Mouse (Mus musculus) kidney, embryonic 16.5 days (tissue): ENCODE results near the gene Mttp. TPM values are rescaled to one million over a fixed set of nuclear protein-coding genes. Genes with fewer than 3 reads are reported as not detected.
A peak's percentile ranks its signal among the peaks of the same experiment; 100 is the strongest.

ENCODE experiments used
- ATAC-seq: fragments of 200-750 bp; cut with Nextera tagmentation; 2 replicates; pipeline ENCODE4 v1.8.0; 2017; ENCODE audit warnings: moderate TSS enrichment; ENCODE audit not compliant: low FRiP score, low TSS enrichment
- H3K27ac ChIP-seq: fragments of 300-500 bp; sonication (generic); 2 replicates; pipeline ENCODE4 v1.5.1; 2014; ENCODE audit warnings: low read length
- H3K27me3 ChIP-seq: fragments of 300-500 bp; sonication (generic); 2 replicates; pipeline ENCODE4 v1.6.1; 2014; ENCODE audit warnings: low read length, control low read depth, mixed read lengths; ENCODE audit not compliant: insufficient read depth
- H3K36me3 ChIP-seq: fragments of 300-500 bp; sonication (generic); 2 replicates; pipeline ENCODE4 v1.6.1; 2014; ENCODE audit warnings: low read length, control low read depth, mixed read lengths; ENCODE audit not compliant: insufficient read depth
- H3K4me1 ChIP-seq: fragments of 300-500 bp; sonication (generic); 2 replicates; pipeline ENCODE4 v1.6.1; 2014; ENCODE audit warnings: low read length, control low read depth, mixed read lengths; ENCODE audit not compliant: insufficient read depth
- H3K4me2 ChIP-seq: fragments of 300-500 bp; sonication (generic); replicated peaks from 2 replicates; pipeline ENCODE4 v1.6.1; 2014; ENCODE audit warnings: low read depth, low read length
- H3K4me3 ChIP-seq: fragments of 300-500 bp; sonication (generic); 2 replicates; pipeline ENCODE4 v1.5.1; 2014; ENCODE audit warnings: mild to moderate bottlenecking, low read length
- H3K9ac ChIP-seq: fragments of 300-500 bp; sonication (generic); replicated peaks from 2 replicates; pipeline ENCODE4 v1.6.1; 2014; ENCODE audit warnings: low read length
- H3K9me3 ChIP-seq: fragments of 300-500 bp; sonication (generic); 2 replicates; pipeline ENCODE4 v1.6.1; 2016; ENCODE audit warnings: low read length, control low read depth
- WGBS: fragments of 180-500 bp; shearing (Covaris S2); extraction: QIAGEN DNeasy Blood & Tissue Kit; methylation state at CpG from one replicate; pipeline ENCODE4 v1.1.7; 2014; 5-methylcytosine and 5-hydroxymethylcytosine counted together
- polyA plus RNA-seq: library from polyadenylated mRNA; unstranded; fragments of >200 nt; fragmentation: Nextera tagmentation; extraction: Ambion mirVana; gene quantifications from 2 replicates; pipeline ENCODE4 v1.2.1, GENCODE M21; 2015

The Mttp gene
- polyA plus RNA-seq, 1 experiment from 2014 or later: 8.1 TPM

GRCm38 (mm10) chr3:138119444-138120105 lies 25.2 kb downstream of the Mttp start:
- Histone ChIP-seq H3K27me3 (no peaks in the 10 kb centered on the region), H3K36me3 (no peaks in the 10 kb centered on the region), H3K4me3 (no peak overlapping the region), H3K27ac (no peak overlapping the region), H3K4me2 (no peak overlapping the region), H3K9me3 (no peaks in the 10 kb centered on the region), H3K4me1 (no peaks in the 10 kb centered on the region), H3K9ac (no peak overlapping the region)
- ATAC-seq: no peak
- 91% methylated on average over 16 of the region's 16 CpGs for WGBS

DNA sequence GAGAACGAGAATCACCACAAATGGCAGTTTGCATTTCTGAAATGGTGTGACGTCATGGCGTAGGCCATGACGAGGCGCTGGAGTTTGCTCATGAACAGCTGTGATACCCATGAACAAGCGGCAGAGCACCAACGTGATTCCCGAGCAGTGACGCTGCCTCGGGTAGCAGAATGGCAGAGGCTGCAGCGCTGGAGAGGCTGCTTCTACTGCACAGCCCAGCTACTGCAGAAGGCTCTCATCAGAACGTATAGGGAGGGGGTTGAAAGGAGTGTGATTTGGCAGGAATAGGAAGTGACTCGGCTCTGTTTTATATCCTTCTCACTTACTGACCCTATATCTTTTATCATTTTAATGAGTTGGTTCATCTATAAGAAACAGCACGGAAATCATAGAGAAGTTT lies 25.9 kb downstream of the Mttp start:
- no peak overlapping the region for H3K9ac ChIP-seq
- no peaks in the 10 kb centered on the region for H3K9me3 ChIP-seq
- ATAC-seq: peak; percentile 67; the same call in 1 of the 2 replicates
- no peaks in the 10 kb centered on the region for H3K27me3 ChIP-seq
- H3K4me1 ChIP-seq: no peaks in the 10 kb centered on the region
- H3K4me3 ChIP-seq: no peak overlapping the region
- peak overlapping the region; percentile 24; the same call in 1 of the 2 replicates for H3K4me2 ChIP-seq
- 60% methylated on average over 14 of the region's 14 CpGs for WGBS
- H3K36me3 ChIP-seq: no peaks in the 10 kb centered on the region
- 0 out of 2 replicates have a peak overlapping the region, but pooled peaks have one; percentile 4 for H3K27ac ChIP-seq

DNA sequence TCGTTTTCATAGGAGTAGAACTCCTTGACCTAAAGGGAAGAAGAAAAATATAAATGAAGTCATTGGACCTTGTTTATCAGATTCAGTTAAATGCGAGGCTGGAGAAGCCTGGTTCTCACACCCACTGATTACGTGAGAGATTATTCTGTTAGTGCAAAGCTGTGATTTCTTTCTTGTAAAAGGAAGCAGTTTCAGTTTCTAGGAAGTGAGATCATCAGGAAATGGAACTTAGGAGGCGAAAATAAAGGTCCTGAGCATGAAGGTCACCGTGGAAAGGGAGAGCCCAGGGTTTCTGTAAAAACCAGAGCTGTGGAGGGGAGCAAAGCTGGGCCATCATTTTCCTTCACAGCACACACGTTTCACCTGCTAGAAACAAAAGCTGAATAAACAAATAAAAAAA lies 26.4 kb downstream of the Mttp start:
- H3K4me2 ChIP-seq: peak overlapping the region; percentile 24; the same call in 1 of the 2 replicates
- H3K36me3 ChIP-seq: no peaks in the 10 kb centered on the region
- H3K9me3 ChIP-seq: no peaks in the 10 kb centered on the region
- ATAC-seq: no peak
- H3K9ac ChIP-seq: no peak overlapping the region
- no peaks in the 10 kb centered on the region for H3K4me1 ChIP-seq
- H3K27me3 ChIP-seq: no peaks in the 10 kb centered on the region
- H3K4me3 ChIP-seq: no peak overlapping the region
- 59% methylated on average over 6 of the region's 6 CpGs for WGBS
- H3K27ac ChIP-seq: peak overlapping the region; percentile 4

GRCm38 (mm10) chr3:138116871-138117270 lies 27.9 kb downstream of the Mttp start:
- Histone ChIP-seq H3K4me3 (no peak overlapping the region), H3K36me3 (no peaks in the 10 kb centered on the region), H3K27ac (no peak overlapping the region), H3K9ac (no peak overlapping the region), H3K9me3 (no peaks in the 10 kb centered on the region), H3K4me1 (no peaks in the 10 kb centered on the region), H3K4me2 (no peak overlapping the region), H3K27me3 (no peaks in the 10 kb centered on the region)
- ATAC-seq: no peak
- WGBS: 92% methylated on average over 4 of the region's 4 CpGs

DNA sequence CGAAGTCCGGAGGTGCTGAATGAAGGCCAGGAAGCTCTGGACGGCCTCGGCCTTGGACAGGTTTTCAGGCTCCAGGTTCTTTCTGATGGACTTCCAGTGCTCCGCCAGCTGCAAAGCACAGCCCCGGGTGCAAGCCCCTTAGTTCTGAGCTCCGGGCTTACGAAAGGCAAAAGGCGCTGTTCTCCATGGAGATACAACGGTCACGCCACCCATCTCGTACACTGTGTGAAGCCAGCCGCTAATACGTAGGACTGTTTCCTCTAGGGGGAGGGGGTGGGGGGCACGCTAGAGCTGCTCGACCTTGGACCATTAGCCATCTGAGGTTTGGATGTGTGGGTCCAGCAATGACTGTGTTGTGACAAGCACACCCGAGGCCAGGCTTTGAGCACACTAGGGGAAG lies 30.7 kb downstream of the Mttp start:
- Histone ChIP-seq H3K27ac (no peak overlapping the region), H3K4me1 (no peaks in the 10 kb centered on the region), H3K4me2 (no peak overlapping the region), H3K36me3 (no peaks in the 10 kb centered on the region), H3K4me3 (no peak overlapping the region), H3K27me3 (no peaks in the 10 kb centered on the region), H3K9ac (no peak overlapping the region), H3K9me3 (no peaks in the 10 kb centered on the region)
- 0 out of 2 replicates have a peak, but pooled peaks have one; percentile 29 for ATAC-seq
- 85% methylated on average over 17 of the region's 17 CpGs for WGBS

- H3K4me2 ChIP-seq: no peak overlapping the region
- 0 out of 2 replicates have a peak, but pooled peaks have one; percentile 51 for ATAC-seq
- WGBS: 88% methylated on average over 19 of the region's 19 CpGs
Observed at GRCm38 (mm10) chr3:138110910-138111782, 33.6 kb downstream of the Mttp start.

DNA sequence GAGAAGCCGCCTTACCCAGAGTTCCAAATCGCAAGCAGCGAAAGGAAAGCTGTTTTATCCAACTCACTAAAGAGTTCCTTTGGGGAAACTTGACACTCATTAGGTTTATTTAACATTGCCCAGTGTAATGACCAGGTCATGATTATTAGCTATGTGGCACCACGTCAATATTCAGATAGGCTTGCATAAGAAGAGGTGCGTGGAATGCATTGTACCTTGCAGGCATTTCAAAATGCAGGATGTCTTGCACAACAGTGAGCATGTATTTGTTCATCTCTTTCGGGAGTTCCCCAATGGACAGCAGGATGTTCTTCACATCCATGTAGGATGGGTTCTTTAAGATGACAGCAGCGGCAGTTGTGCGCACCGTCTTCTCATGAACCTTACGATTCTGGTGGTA lies 37.9 kb downstream of the Mttp start:
- WGBS: 92% methylated on average over 10 of the region's 10 CpGs
- Histone ChIP-seq H3K36me3 (no peaks in the 10 kb centered on the region), H3K9ac (no peak overlapping the region), H3K9me3 (no peaks in the 10 kb centered on the region), H3K4me1 (no peaks in the 10 kb centered on the region), H3K27ac (no peak overlapping the region), H3K4me3 (no peak overlapping the region), H3K4me2 (no peak overlapping the region), H3K27me3 (no peaks in the 10 kb centered on the region)
- no peak for ATAC-seq

More at GRCm38 (mm10) chr3:138110910-138111782, 33.6 kb downstream of the Mttp start:
- Histone ChIP-seq H3K9ac (no peak overlapping the region), H3K9me3 (no peaks in the 10 kb centered on the region), H3K4me3 (no peak overlapping the region), H3K27me3 (no peaks in the 10 kb centered on the region), H3K36me3 (no peaks in the 10 kb centered on the region), H3K27ac (no peak overlapping the region), H3K4me1 (no peaks in the 10 kb centered on the region)

DNA sequence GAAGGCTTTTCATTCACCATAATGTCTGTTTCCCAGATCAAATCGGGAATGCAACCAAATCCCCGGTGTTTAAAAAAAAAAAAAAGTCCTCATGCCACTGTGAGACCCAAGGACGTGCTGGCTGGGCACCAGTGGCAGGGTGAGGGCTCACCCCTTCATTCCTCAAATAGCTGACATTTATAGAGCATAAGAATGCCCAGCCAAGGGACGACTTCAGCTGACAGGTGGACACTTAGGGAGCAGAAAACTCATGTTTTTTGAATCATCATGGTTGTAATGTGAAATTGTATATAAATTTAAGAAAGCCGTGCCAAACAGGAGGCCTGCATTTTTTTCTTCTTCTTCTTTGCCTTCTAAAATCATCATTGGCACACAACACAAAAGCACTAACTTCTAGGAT lies 39.7 kb downstream of the Mttp start:
- Histone ChIP-seq H3K9me3 (no peaks in the 10 kb centered on the region), H3K4me3 (no peak overlapping the region), H3K9ac (no peak overlapping the region), H3K4me2 (no peak overlapping the region), H3K27ac (no peak overlapping the region), H3K4me1 (no peaks in the 10 kb centered on the region), H3K27me3 (no peaks in the 10 kb centered on the region), H3K36me3 (no peaks in the 10 kb centered on the region)
- 62% methylated on average over 5 of the region's 5 CpGs for WGBS
- ATAC-seq: no peak

GRCm38 (mm10) chr3:138103690-138104089 lies 41.1 kb downstream of the Mttp start:
- ATAC-seq: no peak

DNA sequence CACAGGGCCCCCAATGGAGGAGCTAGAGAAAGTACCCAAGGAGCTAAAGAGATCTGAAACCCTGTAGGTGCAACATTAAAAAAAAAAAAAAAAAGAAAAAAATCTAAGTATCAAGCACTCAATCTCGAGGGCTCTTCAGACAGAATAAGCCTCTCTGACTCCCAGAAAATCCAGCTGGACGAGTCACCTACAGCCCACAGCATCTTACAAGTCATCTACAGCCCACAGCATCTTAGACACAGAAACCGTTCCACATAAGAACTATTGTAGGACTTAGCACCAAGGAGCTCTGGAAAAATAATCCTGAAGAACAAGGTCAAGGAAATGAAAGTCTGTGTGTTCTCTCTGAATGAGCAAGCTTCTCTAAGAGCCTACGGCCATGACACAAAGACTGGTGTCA lies 42.8 kb downstream of the Mttp start:
- H3K4me3 ChIP-seq: no peak overlapping the region
- H3K9ac ChIP-seq: no peak overlapping the region
- H3K36me3 ChIP-seq: no peaks in the 10 kb centered on the region
- H3K4me2 ChIP-seq: no peak overlapping the region
- H3K27me3 ChIP-seq: no peaks in the 10 kb centered on the region
- no peak overlapping the region for H3K27ac ChIP-seq
- H3K9me3 ChIP-seq: no peaks in the 10 kb centered on the region
- H3K4me1 ChIP-seq: no peaks in the 10 kb centered on the region
- ATAC-seq: no peak
- 90% methylated on average over 4 of the region's 4 CpGs for WGBS

More at GRCm38 (mm10) chr3:138103690-138104089, 41.1 kb downstream of the Mttp start:
- no peak overlapping the region for H3K9ac ChIP-seq
- H3K27me3 ChIP-seq: no peaks in the 10 kb centered on the region
- WGBS: 91% methylated on average over 4 of the region's 4 CpGs
- H3K4me1 ChIP-seq: no peaks in the 10 kb centered on the region
- H3K9me3 ChIP-seq: no peaks in the 10 kb centered on the region
- H3K27ac ChIP-seq: no peak overlapping the region
- H3K4me3 ChIP-seq: no peak overlapping the region
- no peak overlapping the region for H3K4me2 ChIP-seq
- no peaks in the 10 kb centered on the region for H3K36me3 ChIP-seq
